Mouse (Mus musculus) heart, adult 2 months (tissue): ENCODE measurements around the gene Esyt1. TPM values are rescaled to one million over a fixed set of nuclear protein-coding genes. Genes with fewer than 3 reads are reported as not detected.
A peak's percentile ranks its signal among the peaks of the same experiment; 100 is the strongest.

ENCODE experiments used
- DNase-seq, 2 experiments: peaks; one replicate each; pipeline ENCODE4 v3.0.0; 2021
- H3K27ac ChIP-seq: fragments of 200-600 bp; 2 replicates; pipeline ENCODE4 v1.8.1; 2022
- H3K27me3 ChIP-seq: fragments of 200-500 bp; 2 replicates; pipeline ENCODE4 v1.6.1; 2012; ENCODE audit warnings: mild to moderate bottlenecking, low read length, inconsistent platforms, mixed read lengths; ENCODE audit not compliant: control insufficient read depth, insufficient read depth
- H3K36me3 ChIP-seq: fragments of 200-500 bp; 2 replicates; pipeline ENCODE4 v1.6.1; 2012; ENCODE audit warnings: low read length, inconsistent platforms; ENCODE audit not compliant: control insufficient read depth, insufficient read depth
- H3K4me1 ChIP-seq: fragments of 200-500 bp; 2 replicates; pipeline ENCODE4 v1.6.1; 2011; ENCODE audit warnings: low read length; ENCODE audit not compliant: control insufficient read depth, insufficient read depth
- H3K4me3 ChIP-seq: fragments of 200-600 bp; 2 replicates; pipeline ENCODE4 v1.8.1; 2022
- H3K79me2 ChIP-seq: fragments of 200-500 bp; replicated peaks from 2 replicates; pipeline ENCODE4 v1.6.1; 2012; ENCODE audit warnings: mild to moderate bottlenecking, inconsistent platforms, low read length, moderate library complexity, mixed read lengths; ENCODE audit not compliant: control insufficient read depth, insufficient read depth
- H3K9ac ChIP-seq: fragments of 200-500 bp; 2 replicates; pipeline ENCODE4 v1.6.1; 2012; ENCODE audit warnings: low read depth, mild to moderate bottlenecking, control low read depth, inconsistent platforms, low read length, mixed read lengths
- CTCF ChIP-seq: fragments of 200-600 bp; IDR thresholded peaks from 2 replicates; pipeline ENCODE4 v1.8.1; 2022; ENCODE audit warnings: antibody characterized with exemption, mild to moderate bottlenecking, moderate library complexity
- EP300 ChIP-seq: fragments of 200-500 bp; IDR thresholded peaks from 2 replicates; pipeline ENCODE4 v1.6.1; 2011; ENCODE audit warnings: low read depth, low read length, control low read depth; ENCODE audit not compliant: insufficient read depth
- POLR2A ChIP-seq: fragments of 200-500 bp; IDR thresholded peaks from 2 replicates; pipeline ENCODE4 v1.6.1; 2011; ENCODE audit warnings: mild to moderate bottlenecking, low read depth, low read length, control low read depth; ENCODE audit not compliant: insufficient read depth
- WGBS: fragments of 180-500 bp; shearing (Covaris S2); methylation state at CpG from one replicate; pipeline ENCODE4 v1.1.7; 2018; 5-methylcytosine and 5-hydroxymethylcytosine counted together
- intact Hi-C: fragments of 180-260 bp; cut with DNase I; formaldehyde crosslinking; loops from one replicate; pipeline ENCODE4 v1.15.1; 2025
- polyA plus RNA-seq: library from polyadenylated mRNA; depleted of rRNA; stranded (reverse); fragments of >200 nt; gene quantifications from 2 replicates; pipeline ENCODE4 v1.2.3, GENCODE M21; 2012
- total RNA-seq, 2 experiments: library from RNA; stranded (reverse); gene quantifications; 2 replicates each; pipeline ENCODE4 v1.2.3; 2021

Esyt1 gene
- total and polyA plus RNA-seq, 3 experiments = 16.4 to 24.7 (median 17.9) TPM

DNA sequence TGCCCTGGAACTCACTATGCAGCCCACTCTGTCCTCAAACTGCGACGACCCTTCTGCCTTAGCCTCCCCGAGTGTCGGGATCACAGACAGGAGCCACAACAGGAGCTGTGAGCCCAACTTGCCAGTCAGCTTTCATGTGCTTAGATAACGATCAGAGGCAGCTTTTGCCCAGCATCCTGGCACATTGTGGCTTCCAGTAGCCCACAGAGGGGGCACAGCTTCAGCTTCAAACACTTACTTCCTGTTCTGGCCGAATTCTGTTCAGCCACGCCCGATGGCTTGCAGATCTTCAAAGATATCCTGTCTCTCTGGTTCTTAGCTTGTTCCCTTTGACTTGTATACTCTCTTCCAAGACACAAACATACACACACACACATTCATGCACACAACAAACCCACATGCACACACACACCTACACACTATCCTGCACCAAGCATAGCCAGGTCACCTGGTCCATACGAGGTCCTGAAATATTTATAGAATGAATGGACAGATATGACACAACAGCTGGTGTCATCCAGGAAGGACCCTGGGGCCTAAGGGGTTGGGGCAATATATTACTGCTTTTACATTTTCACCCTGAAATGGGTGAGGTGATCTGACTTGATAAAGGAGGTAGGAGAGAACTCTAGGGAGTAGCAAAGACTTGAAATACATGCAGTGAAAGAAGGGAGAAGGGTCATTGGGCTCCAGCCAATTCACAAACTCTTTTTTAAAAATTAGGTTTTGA is 20.9 kb downstream of the Esyt1 start:
- peak in 1 of 2 experiments; percentile 31 for DNase-seq
- Histone ChIP-seq H3K4me1 (peaks cover 6% of the 10 kb centered on the region), H3K4me3 (no peak overlapping the region), H3K27ac (peak overlapping the region; percentile 48), H3K36me3 (no peaks in the 10 kb centered on the region), H3K9ac (peak overlapping the region; percentile 32; the same call in 1 of the 2 replicates), H3K79me2 (no peaks in the 10 kb centered on the region; the same call in 1 of the 2 replicates), H3K27me3 (no peaks in the 10 kb centered on the region)
- no peak for TF ChIP-seq EP300
- no peak for TF ChIP-seq POLR2A
- TF ChIP-seq CTCF = no peak
- intact Hi-C loops = no loop called here
- WGBS = 48% methylated on average over 9 of the region's 9 CpGs

DNA sequence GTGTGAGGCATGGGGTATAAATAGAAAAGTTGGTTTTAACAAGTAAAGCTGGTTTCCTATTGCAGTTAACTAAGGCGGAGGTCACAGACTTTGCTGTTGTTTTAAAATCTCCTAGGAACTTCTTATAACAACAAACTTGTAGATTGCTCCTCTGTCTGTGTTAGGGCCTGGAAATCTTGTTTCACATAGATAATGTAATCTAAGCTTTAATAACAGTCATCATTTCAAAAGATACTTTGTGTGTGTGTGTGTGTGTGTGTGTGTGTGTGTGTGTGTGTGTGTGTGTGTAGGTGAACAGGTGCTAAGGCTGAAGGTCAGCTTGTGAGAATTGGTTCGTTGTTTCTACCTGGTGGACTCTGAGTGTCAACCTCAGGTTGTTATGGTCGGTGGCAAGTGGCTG is 21.7 kb downstream of the Esyt1 start:
- TF ChIP-seq POLR2A = no peak
- TF ChIP-seq EP300 = no peak
- TF ChIP-seq CTCF = no peak
- Histone ChIP-seq H3K36me3 (no peaks in the 10 kb centered on the region), H3K4me3 (peak overlapping the region; percentile 31), H3K27ac (peak overlapping the region; percentile 79), H3K79me2 (no peaks in the 10 kb centered on the region; the same call in 1 of the 2 replicates), H3K4me1 (peaks cover 6% of the 10 kb centered on the region), H3K27me3 (no peaks in the 10 kb centered on the region), H3K9ac (no peak overlapping the region)
- intact Hi-C loops = no loop called here
- DNase-seq = no peak
- WGBS = 49% methylated on average over 3 of the region's 3 CpGs

GRCm38 (mm10) chr10:128503532-128503931 is 22.1 kb downstream of the Esyt1 start:
- Histone ChIP-seq H3K4me1 (peaks cover 6% of the 10 kb centered on the region), H3K9ac (0 out of 2 replicates have a peak overlapping the region, but pooled peaks have one; percentile 28), H3K4me3 (peak overlapping the region; percentile 31), H3K36me3 (no peaks in the 10 kb centered on the region), H3K27me3 (no peaks in the 10 kb centered on the region), H3K27ac (peak overlapping the region; percentile 79), H3K79me2 (no peaks in the 10 kb centered on the region; the same call in 1 of the 2 replicates)
- no peak for TF ChIP-seq EP300
- TF ChIP-seq CTCF = no peak
- TF ChIP-seq POLR2A = no peak
- no peak for DNase-seq
- 66% methylated on average over 8 of the region's 8 CpGs for WGBS
- intact Hi-C loops = no loop called here

DNA sequence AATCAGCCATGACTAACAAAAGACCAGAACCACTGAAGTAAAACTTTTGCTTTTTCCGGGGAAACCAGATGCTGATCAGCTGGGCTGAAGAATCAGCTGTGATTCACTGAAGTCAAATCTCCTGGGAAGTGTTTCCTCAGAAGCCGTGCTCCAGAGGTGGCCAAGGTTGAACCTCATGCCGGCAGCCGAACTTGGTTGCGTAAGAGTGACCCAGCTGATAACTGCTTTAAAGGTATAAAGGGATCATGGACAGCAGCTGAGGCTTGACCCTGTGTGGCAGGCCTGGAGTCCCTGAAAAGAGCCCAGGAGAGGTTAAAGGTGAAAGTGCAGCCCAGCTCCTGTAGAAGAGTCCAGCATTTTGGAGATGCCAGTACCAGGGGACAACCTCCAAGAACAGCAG is 23.3 kb downstream of the Esyt1 start:
- no peaks in the 10 kb centered on the region; the same call in 1 of the 2 replicates for H3K79me2 ChIP-seq
- H3K4me3 ChIP-seq = peak overlapping the region; percentile 21; the same call in 1 of the 2 replicates
- peak; percentile 56 to 75 for DNase-seq
- peak overlapping the region; percentile 32 for H3K9ac ChIP-seq
- H3K36me3 ChIP-seq = no peaks in the 10 kb centered on the region
- intact Hi-C loops = no loop called here
- WGBS = 39% methylated on average over 5 of the region's 5 CpGs
- no peaks in the 10 kb centered on the region for H3K27me3 ChIP-seq
- peaks cover 6% of the 10 kb centered on the region for H3K4me1 ChIP-seq
- TF ChIP-seq EP300 (0 out of 2 replicates have a peak, but pooled peaks have one; percentile 41), CTCF (no peak), POLR2A (peak; percentile 39; the same call in 1 of the 2 replicates)
- H3K27ac ChIP-seq = peak overlapping the region; percentile 79

DNA sequence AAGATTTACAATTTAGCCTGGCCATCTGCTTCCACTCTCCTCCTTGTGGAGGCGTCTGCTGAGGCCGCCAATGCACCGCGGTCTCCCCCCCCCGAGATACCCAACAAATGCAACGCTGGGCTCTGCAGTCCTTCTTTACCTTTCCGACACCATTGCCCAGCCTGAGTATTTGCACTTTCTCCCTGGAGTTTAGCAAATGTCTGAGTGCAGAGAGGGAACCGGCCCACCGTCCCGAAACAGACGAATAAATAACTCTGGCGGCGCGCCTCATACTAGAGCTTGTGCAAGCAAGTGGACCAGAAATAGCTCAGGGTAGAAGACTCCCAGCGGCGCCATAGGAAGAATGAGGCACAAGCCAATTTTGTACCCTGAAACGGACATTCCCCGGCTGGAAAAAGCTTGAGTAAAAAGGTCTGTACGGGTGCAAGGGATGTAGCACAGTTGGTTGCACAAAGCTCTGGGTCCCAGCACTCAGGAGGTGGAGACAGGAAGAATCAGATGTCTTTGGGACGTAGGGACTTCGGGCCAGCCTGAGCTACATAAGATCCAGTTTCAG is 26.5 kb downstream of the Esyt1 start:
- no peaks in the 10 kb centered on the region for H3K36me3 ChIP-seq
- no peaks in the 10 kb centered on the region; the same call in 1 of the 2 replicates for H3K79me2 ChIP-seq
- DNase-seq = peak; percentile 80 to 81
- peak overlapping the region; percentile 83 for H3K9ac ChIP-seq
- 1% methylated on average over 21 of the region's 21 CpGs for WGBS
- TF ChIP-seq EP300 = 0 out of 2 replicates have a peak, but pooled peaks have one; percentile 30
- no peak for TF ChIP-seq CTCF
- no peak for TF ChIP-seq POLR2A
- no peaks in the 10 kb centered on the region for H3K27me3 ChIP-seq
- H3K4me3 ChIP-seq = peak overlapping the region; percentile 62
- intact Hi-C loops = loop anchor here (2.0 to 10.0 kb wide), 2 partner anchors 48 to 404 kb away; partner anchors contain the start of genes Baz2a and Zc3h10
- peaks cover 10% of the 10 kb centered on the region for H3K4me1 ChIP-seq
- H3K27ac ChIP-seq = peak overlapping the region; percentile 95
